ENCODE assay signal across 8 mouse cellular contexts in genomic region chr9:108322054-108322453, GRCm38 (mm10). TPM values are rescaled to one million over a fixed set of nuclear protein-coding genes. Genes with fewer than 3 reads are reported as not detected.
DNase-seq lines count a peak whose midpoint lies in the region; ATAC-seq and TF ChIP-seq lines count a peak whose summit lies in the region.
"Not testable (repeated sequence)": the region's sequence is repeated elsewhere in the genome, so short reads cannot be mapped to it uniquely, and the experiment has no call there.
"Had no signal": no experiment of that assay in that cellular context is flagged by ENCODE, and none has a peak within 500 bp of the region (broad histone marks: within the 10 kb centered on the region; RNA-seq: fewer than 3 reads in every experiment).

No protein-coding gene starts in this region.

- peaks cover 10% of the 10 kb centered on the region for H3K79me2 ChIP-seq in heart, adult 2 months (replicated peaks; ENCODE audit: control insufficient read depth, insufficient read depth, low read length)

- not testable (repeated sequence) for TF ChIP-seq POLR2A in heart, adult 2 months (IDR thresholded peaks at IDR 0.05; ENCODE audit: insufficient read depth, low read depth, low read length)

- H3K4me3 ChIP-seq in heart, adult 2 months; kidney, postnatal 0 days (replicated peaks; ENCODE audit: low read depth, low read length); left cerebral cortex, adult 2 months; liver, postnatal 0 days (ENCODE audit: low read depth, low read length); lung, postnatal 0 days (ENCODE audit: low read depth, low read length): not testable (repeated sequence)

- not testable (repeated sequence) for H3K27me3 ChIP-seq in Patski; heart, adult 2 months (ENCODE audit: control insufficient read depth, insufficient read depth, low read length); kidney, postnatal 0 days (ENCODE audit: insufficient read depth, low read length); liver, postnatal 0 days (ENCODE audit: insufficient read depth, low read length); lung, postnatal 0 days (replicated peaks; ENCODE audit: insufficient read depth, low read length)

- H3K9me3 ChIP-seq in kidney, postnatal 0 days (replicated peaks; ENCODE audit: low read length); liver, postnatal 0 days (ENCODE audit: low read length); lung, postnatal 0 days (ENCODE audit: low read length): not testable (repeated sequence)

- not testable (repeated sequence) for DNase-seq in Patski (ENCODE audit: low read depth, low spot score); heart, adult 2 months; kidney, postnatal 0 days (ENCODE audit: low spot score); left cerebral cortex, adult 2 months (ENCODE audit: extremely low spot score in 1 of 2, low spot score in 2 of 2); liver, postnatal 0 days; lung, postnatal 0 days (ENCODE audit: low spot score)

- not testable (repeated sequence) for H3K4me1 ChIP-seq in heart, adult 2 months (ENCODE audit: control insufficient read depth, insufficient read depth, low read length); kidney, postnatal 0 days (replicated peaks; ENCODE audit: insufficient read depth, low read length); lung, postnatal 0 days (ENCODE audit: insufficient read depth, low read depth, low read length)
- peaks cover 14% of the 10 kb centered on the region for H3K4me1 ChIP-seq in liver, postnatal 0 days (ENCODE audit: insufficient read depth)

- not testable (repeated sequence) for TF ChIP-seq EP300 in heart, adult 2 months (IDR thresholded peaks at IDR 0.05; ENCODE audit: insufficient read depth, low read depth, low read length); liver, postnatal 0 days (IDR thresholded peaks at IDR 0.05; ENCODE audit: low read depth); lung, postnatal 0 days (IDR thresholded peaks at IDR 0.05)

- not testable (repeated sequence) for H3K9ac ChIP-seq in heart, adult 2 months (ENCODE audit: low read depth, low read length); kidney, postnatal 0 days (ENCODE audit: low read depth, low read length); liver, postnatal 0 days (replicated peaks); lung, postnatal 0 days (replicated peaks; ENCODE audit: low read depth)

- TF ChIP-seq CTCF in Patski (IDR thresholded peaks at IDR 0.05), result peak; percentile 48
- peak; percentile 55 for TF ChIP-seq CTCF in heart, adult 2 months (IDR thresholded peaks at IDR 0.05)
- TF ChIP-seq CTCF in kidney, postnatal 0 days (IDR thresholded peaks at IDR 0.05; ENCODE audit: low read depth), result peak; percentile 40; the same call in 1 of the 2 replicates
- TF ChIP-seq CTCF in left cerebral cortex, adult 2 months (IDR thresholded peaks at IDR 0.05), result peak; percentile 35
- TF ChIP-seq CTCF in liver, postnatal 0 days (IDR thresholded peaks at IDR 0.05; ENCODE audit: low read depth), result peak; percentile 39
- TF ChIP-seq CTCF in lung, postnatal 0 days (IDR thresholded peaks at IDR 0.05), result peak; percentile 36

- H3K27ac ChIP-seq in heart, adult 2 months; kidney, postnatal 0 days; left cerebral cortex, adult 2 months; liver, postnatal 0 days (ENCODE audit: low read depth); lung, postnatal 0 days (ENCODE audit: low read length): not testable (repeated sequence)

- not testable (repeated sequence) for H3K4me2 ChIP-seq in kidney, postnatal 0 days (ENCODE audit: low read length); liver, postnatal 0 days (ENCODE audit: low read depth, low read length); lung, postnatal 0 days (replicated peaks; ENCODE audit: low read depth, low read length)

- POLR2A ChIA-PET in Patski (lab: Charles Lee), result not testable (repeated sequence)

- ATAC-seq in Patski; kidney, postnatal 0 days (replicated peaks; ENCODE audit: low FRiP score, low read depth); liver, postnatal 0 days; lung, postnatal 0 days: not testable (repeated sequence)

- in situ Hi-C loops in Patski (cut with MboI; ENCODE audit: low pct_unique_long_range_greater_than_20kb), result not testable (repeated sequence)

- 86% methylated on average over 7 of the region's 7 CpGs for WGBS in heart, adult 2 months
- WGBS in kidney, postnatal 0 days, result 92% methylated on average over 7 of the region's 7 CpGs
- 85% methylated on average over 7 of the region's 7 CpGs for WGBS in liver, postnatal 0 days (ENCODE audit: insufficient replicate concordance)
- 85% methylated on average over 7 of the region's 7 CpGs for WGBS in lung, postnatal 0 days

- peaks cover 56% of the 10 kb centered on the region for H3K36me3 ChIP-seq in heart, adult 2 months (ENCODE audit: control insufficient read depth, insufficient read depth, low read length)
- H3K36me3 ChIP-seq in kidney, postnatal 0 days (ENCODE audit: insufficient read depth, low read length); lung, postnatal 0 days (ENCODE audit: insufficient read depth, low read length): not testable (repeated sequence)
- peaks cover 30% of the 10 kb centered on the region for H3K36me3 ChIP-seq in liver, postnatal 0 days (replicated peaks; ENCODE audit: insufficient read depth, low read length)

- CTCF ChIA-PET in Patski (lab: Charles Lee), result interaction anchor here (0.7 to 0.9 kb wide), 2 partner anchors 9 to 10 kb away, joined by 3 to 4 read pairs; no protein-coding TSS in a partner anchor

- intact Hi-C loops in heart, adult 2 months (cut with DNase I); left cerebral cortex, adult 2 months (cut with DNase I): not testable (repeated sequence)

RNA-seq across cellular contexts. Expression of gene Tcta, which starts 16.1 kb away (rescaled TPM):
- 30.2 TPM for polyA plus RNA-seq in Patski (2021)
- 10 to 100 TPM; 50.5 to 52.8 TPM for total RNA-seq in heart, adult 2 months (2021)
- 64.8 and 82.4 TPM in 2 replicates for polyA plus RNA-seq in heart, adult 2 months (2012; rRNA removed)
- 47.5 and 49.0 TPM in 2 replicates for polyA plus RNA-seq in kidney, postnatal 0 days (2015; fragmentation: Nextera tagmentation; extraction: Ambion mirVana)
- total RNA-seq in left cerebral cortex, adult 2 months (2021), result 10 to 100 TPM; 29.3 to 35.4 TPM
- 14.8 and 16.3 TPM in 2 replicates for polyA plus RNA-seq in liver, postnatal 0 days (2015; fragmentation: Nextera tagmentation; extraction: Ambion mirVana)
- 92.9 and 93.1 TPM in 2 replicates for polyA plus RNA-seq in lung, postnatal 0 days (2015; fragmentation: Nextera tagmentation; extraction: Ambion mirVana)

RNA-seq across cellular contexts. Expression of gene Rhoa, which starts 16.1 kb away (rescaled TPM):
- polyA plus RNA-seq in Patski (2021), result 353 TPM
- 100 to 1,000 TPM; 216 to 234 TPM for total RNA-seq in heart, adult 2 months (2021)
- 110 and 266 TPM in 2 replicates for polyA plus RNA-seq in heart, adult 2 months (2012; rRNA removed)
- 448 and 489 TPM in 2 replicates for polyA plus RNA-seq in kidney, postnatal 0 days (2015; fragmentation: Nextera tagmentation; extraction: Ambion mirVana)
- 100 to 1,000 TPM; 154 to 159 TPM for total RNA-seq in left cerebral cortex, adult 2 months (2021)
- 163 and 165 TPM in 2 replicates for polyA plus RNA-seq in liver, postnatal 0 days (2015; fragmentation: Nextera tagmentation; extraction: Ambion mirVana)
- 582 and 634 TPM in 2 replicates for polyA plus RNA-seq in lung, postnatal 0 days (2015; fragmentation: Nextera tagmentation; extraction: Ambion mirVana)

RNA-seq across cellular contexts. Expression of gene Gpx1, which starts 16.6 kb away (rescaled TPM):
- 372 TPM for polyA plus RNA-seq in Patski (2021)
- total RNA-seq in heart, adult 2 months (2021), result 100 to 1,000 TPM in 1 of 2 experiments, 10 to 100 TPM in 1; 92.2 to 130 TPM
- 212 and 327 TPM in 2 replicates for polyA plus RNA-seq in heart, adult 2 months (2012; rRNA removed)
- 1,215 and 1,273 TPM in 2 replicates for polyA plus RNA-seq in kidney, postnatal 0 days (2015; fragmentation: Nextera tagmentation; extraction: Ambion mirVana)
- total RNA-seq in left cerebral cortex, adult 2 months (2021), result 10 to 100 TPM; 90.0 to 94.1 TPM
- 3,657 and 3,917 TPM in 2 replicates for polyA plus RNA-seq in liver, postnatal 0 days (2015; fragmentation: Nextera tagmentation; extraction: Ambion mirVana)
- polyA plus RNA-seq in lung, postnatal 0 days (2015; fragmentation: Nextera tagmentation; extraction: Ambion mirVana), result 1,509 and 1,541 TPM in 2 replicates

RNA-seq across cellular contexts. Expression of gene Amt, which starts 25.4 kb away (rescaled TPM):
- polyA plus RNA-seq in Patski (2021), result 6.0 TPM
- 1 to 10 TPM; 4.0 to 4.6 TPM for total RNA-seq in heart, adult 2 months (2021)
- polyA plus RNA-seq in heart, adult 2 months (2012; rRNA removed), result 4.8 and 9.2 TPM in 2 replicates
- polyA plus RNA-seq in kidney, postnatal 0 days (2015; fragmentation: Nextera tagmentation; extraction: Ambion mirVana), result 50.5 and 51.2 TPM in 2 replicates
- total RNA-seq in left cerebral cortex, adult 2 months (2021), result 10 to 100 TPM; 32.1 to 38.0 TPM
- 10.9 and 13.5 TPM in 2 replicates for polyA plus RNA-seq in liver, postnatal 0 days (2015; fragmentation: Nextera tagmentation; extraction: Ambion mirVana)
- polyA plus RNA-seq in lung, postnatal 0 days (2015; fragmentation: Nextera tagmentation; extraction: Ambion mirVana), result 9.2 and 9.8 TPM in 2 replicates
- total RNA-seq: common myeloid progenitor, adult 5-6 weeks had no signal
- polyA plus RNA-seq: erythroblast, embryonic 14.5 days had no signal

RNA-seq across cellular contexts. Expression of gene Usp4, which starts 25.6 kb away (rescaled TPM):
- 82.1 TPM for polyA plus RNA-seq in Patski (2021)
- total RNA-seq in heart, adult 2 months (2021), result 10 to 100 TPM; 66.1 to 74.8 TPM
- 52.7 and 68.6 TPM in 2 replicates for polyA plus RNA-seq in heart, adult 2 months (2012; rRNA removed)
- 64.0 and 79.9 TPM in 2 replicates for polyA plus RNA-seq in kidney, postnatal 0 days (2015; fragmentation: Nextera tagmentation; extraction: Ambion mirVana)
- 100 to 1,000 TPM; 122 to 124 TPM for total RNA-seq in left cerebral cortex, adult 2 months (2021)
- 35.9 and 38.2 TPM in 2 replicates for polyA plus RNA-seq in liver, postnatal 0 days (2015; fragmentation: Nextera tagmentation; extraction: Ambion mirVana)
- polyA plus RNA-seq in lung, postnatal 0 days (2015; fragmentation: Nextera tagmentation; extraction: Ambion mirVana), result 61.4 and 66.4 TPM in 2 replicates
